Mouse (Mus musculus) fat pad, adult 2 months (tissue): ENCODE results near the gene Adcy5.
A peak's percentile ranks its signal among the peaks of the same experiment; 100 is the strongest.

ENCODE experiments used
- DNase-seq: peaks from one replicate; pipeline ENCODE4 v3.0.0-alpha.2; 2011; ENCODE audit warnings: low read depth, low spot score; ENCODE audit errors: extremely low read depth

The Adcy5 gene

GRCm38 (mm10) chr16:35154641-35155390 is at the start of gene Adcy5:
Gene Adcy5 (plus strand): TSS chr16:35154877.
- no peak for DNase-seq

GRCm38 (mm10) chr16:35107985-35108384 is 46.7 kb upstream of the Adcy5 start:
- no peak for DNase-seq

GRCm38 (mm10) chr16:35109156-35109555 is 45.5 kb upstream of the Adcy5 start:
- no peak for DNase-seq

GRCm38 (mm10) chr16:35109656-35110291 is 44.9 kb upstream of the Adcy5 start:
- no peak for DNase-seq

- DNase-seq, result no peak
Measured at GRCm38 (mm10) chr16:35110410-35111142, 44.1 kb upstream of the Adcy5 start.

- no peak for DNase-seq
Measured at GRCm38 (mm10) chr16:35111143-35111620, 43.5 kb upstream of the Adcy5 start.

- no peak for DNase-seq
Measured at GRCm38 (mm10) chr16:35113496-35113895, 41.2 kb upstream of the Adcy5 start.

- DNase-seq, result no peak
Measured at GRCm38 (mm10) chr16:35116328-35116956, 38.2 kb upstream of the Adcy5 start.

- no peak for DNase-seq
Measured at GRCm38 (mm10) chr16:35117436-35117835, 37.2 kb upstream of the Adcy5 start.

- DNase-seq, result no peak
Measured at GRCm38 (mm10) chr16:35120603-35121002, 34.1 kb upstream of the Adcy5 start.

- no peak for DNase-seq
Measured at GRCm38 (mm10) chr16:35127270-35127669, 27.4 kb upstream of the Adcy5 start.

GRCm38 (mm10) chr16:35130172-35130571 is 24.5 kb upstream of the Adcy5 start:
- DNase-seq, result no peak

- no peak for DNase-seq
Measured at GRCm38 (mm10) chr16:35139416-35139815, 15.3 kb upstream of the Adcy5 start.

GRCm38 (mm10) chr16:35139873-35140619 is 14.6 kb upstream of the Adcy5 start:
- no peak for DNase-seq

- no peak for DNase-seq
Measured at GRCm38 (mm10) chr16:35140620-35140975, 14.1 kb upstream of the Adcy5 start.

GRCm38 (mm10) chr16:35141839-35142238 is 12.8 kb upstream of the Adcy5 start:
- no peak for DNase-seq

- DNase-seq, result no peak
Measured at GRCm38 (mm10) chr16:35146153-35146552, 8.5 kb upstream of the Adcy5 start.

- peak; percentile 2 for DNase-seq
Measured at GRCm38 (mm10) chr16:35153146-35153755, 1.4 kb upstream of the Adcy5 start.

GRCm38 (mm10) chr16:35154245-35154640 is 434 bp upstream of the Adcy5 start:
- DNase-seq, result no peak
